Mouse (Mus musculus) megakaryocyte, embryonic 14.5 days (primary cell): Measurements from ENCODE around the gene Rpl19. TPM values are rescaled to one million over a fixed set of nuclear protein-coding genes. Genes with fewer than 3 reads are reported as not detected.

Source experiments
- H3K27me3 ChIP-seq: replicated peaks from 2 replicates; pipeline ENCODE3; 2012; ENCODE audit warnings: inconsistent platforms
- H3K36me3 ChIP-seq: replicated peaks from 2 replicates; pipeline ENCODE3; 2012; ENCODE audit warnings: low read length, inconsistent platforms, mixed read lengths
- H3K4me1 ChIP-seq: 2 replicates; pipeline ENCODE4 v1.6.1; 2012; ENCODE audit warnings: inconsistent platforms
- H3K4me3 ChIP-seq: replicated peaks from 2 replicates; pipeline ENCODE3; 2012; ENCODE audit warnings: moderate library complexity, mild to moderate bottlenecking, inconsistent platforms
- H3K9me3 ChIP-seq: 2 replicates; pipeline ENCODE4 v1.6.1; 2012; ENCODE audit warnings: inconsistent platforms
- FLI1 ChIP-seq: IDR thresholded peaks from 2 replicates; pipeline ENCODE4 v1.6.1; 2012; ENCODE audit warnings: low read length, inconsistent platforms, mixed read lengths
- GATA1 ChIP-seq: IDR thresholded peaks from 3 replicates; pipeline ENCODE4 v1.6.1; 2012; ENCODE audit warnings: mixed read lengths, low read length, inconsistent platforms, borderline replicate concordance
- polyA plus RNA-seq: library from polyadenylated mRNA; stranded (reverse); fragments of >175 nt; gene quantifications from 2 replicates; pipeline ENCODE4 v1.2.3, GENCODE M21; 2012; ENCODE audit warnings: low replicate concordance; ENCODE audit not compliant: insufficient read depth

The Rpl19 gene
- polyA plus RNA-seq, 1 experiment: 2,598 TPM

DNA sequence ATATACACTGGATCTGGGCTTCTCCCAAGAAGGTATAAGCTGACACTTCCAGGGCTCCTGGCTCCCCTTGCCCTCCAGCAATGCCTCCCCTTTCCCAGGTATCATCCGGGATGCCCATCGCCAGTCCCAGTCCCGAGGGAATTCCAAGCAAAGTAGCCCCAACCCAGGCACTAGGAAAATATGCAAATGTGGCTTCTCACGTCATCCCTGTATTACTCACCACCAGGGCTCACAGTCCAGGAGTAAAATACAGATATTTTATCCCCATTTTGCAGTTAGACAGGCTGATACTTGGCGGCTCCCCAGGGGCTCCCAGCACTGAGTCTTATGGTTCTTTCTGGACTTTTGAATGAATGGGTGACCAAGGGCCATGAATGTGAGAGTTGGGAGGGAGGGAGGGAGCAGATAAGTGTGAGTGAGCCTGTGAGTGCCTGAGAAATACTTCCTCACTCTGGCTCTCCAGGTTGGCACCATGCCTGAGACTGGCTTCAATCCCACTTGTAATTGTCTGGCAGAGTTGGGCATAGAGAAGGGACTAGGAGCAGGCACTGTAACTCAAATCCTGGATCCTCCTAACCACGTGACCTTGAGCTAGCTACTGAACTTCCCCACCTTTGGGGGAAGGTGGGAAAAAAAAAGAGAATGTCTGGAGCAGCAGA is 35.5 kb downstream of the Rpl19 start:
- Histone ChIP-seq H3K36me3 (no peaks in the 10 kb centered on the region), H3K4me3 (no peak overlapping the region), H3K9me3 (peaks cover 9% of the 10 kb centered on the region; the same call in 1 of the 2 replicates), H3K4me1 (peaks cover 3% of the 10 kb centered on the region; the same call in 1 of the 2 replicates), H3K27me3 (peaks cover 70% of the 10 kb centered on the region)
- TF ChIP-seq FLI1 (no peak), GATA1 (no peak)

DNA sequence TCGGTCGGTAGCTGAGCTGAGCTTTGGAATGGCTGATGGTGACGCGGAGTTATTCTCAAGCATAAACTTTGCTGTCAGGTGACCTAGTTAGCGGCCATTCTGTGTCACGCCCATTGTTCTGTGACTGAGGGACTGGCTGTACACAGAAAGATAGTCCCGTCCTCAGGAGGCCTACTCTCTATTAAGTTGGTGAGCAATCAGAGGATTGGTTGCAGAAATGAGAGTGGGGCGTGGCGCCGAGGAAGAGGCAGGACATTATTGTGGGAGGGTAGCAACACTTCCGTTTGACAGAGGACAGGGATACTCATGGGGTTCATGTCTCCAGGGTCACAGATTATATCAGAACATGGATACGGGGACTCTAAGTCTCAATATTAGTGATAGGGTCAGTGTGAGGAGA is 39.7 kb downstream of the Rpl19 start:
- Histone ChIP-seq H3K4me1 (no peaks in the 10 kb centered on the region), H3K36me3 (no peaks in the 10 kb centered on the region), H3K9me3 (peaks cover 13% of the 10 kb centered on the region; the same call in 1 of the 2 replicates), H3K4me3 (no peak overlapping the region), H3K27me3 (peaks cover 34% of the 10 kb centered on the region)
- TF ChIP-seq FLI1 (no peak), GATA1 (no peak)

- Histone ChIP-seq H3K27me3 (peaks cover 25% of the 10 kb centered on the region), H3K9me3 (peaks cover 20% of the 10 kb centered on the region), H3K36me3 (no peaks in the 10 kb centered on the region), H3K4me3 (no peak overlapping the region), H3K4me1 (no peaks in the 10 kb centered on the region)
- no peak for TF ChIP-seq GATA1
- no peak for TF ChIP-seq FLI1
These were observed 40.7 kb downstream of the Rpl19 start for GRCm38 (mm10) chr11:98067255-98067654.

- Histone ChIP-seq H3K4me1 (peaks cover 11% of the 10 kb centered on the region), H3K36me3 (no peaks in the 10 kb centered on the region), H3K9me3 (peaks cover 18% of the 10 kb centered on the region), H3K4me3 (no peak overlapping the region), H3K27me3 (peaks cover 18% of the 10 kb centered on the region)
- TF ChIP-seq GATA1: no peak
- TF ChIP-seq FLI1: no peak
These were observed 46.9 kb downstream of the Rpl19 start for GRCm38 (mm10) chr11:98073442-98073841.

GRCm38 (mm10) chr11:98075195-98075808 is 48.8 kb downstream of the Rpl19 start:
- no peaks in the 10 kb centered on the region for H3K36me3 ChIP-seq
- peak overlapping the region; percentile 42 for H3K4me3 ChIP-seq
- peaks cover 16% of the 10 kb centered on the region for H3K4me1 ChIP-seq
- TF ChIP-seq GATA1 (no peak), FLI1 (no peak)
- peaks cover 20% of the 10 kb centered on the region for H3K27me3 ChIP-seq
- H3K9me3 ChIP-seq: peaks cover 18% of the 10 kb centered on the region

- TF ChIP-seq GATA1 (no peak), FLI1 (no peak)
- peaks cover 13% of the 10 kb centered on the region for H3K9me3 ChIP-seq
- H3K4me1 ChIP-seq: peaks cover 16% of the 10 kb centered on the region
- H3K27me3 ChIP-seq: peaks cover 20% of the 10 kb centered on the region
- H3K36me3 ChIP-seq: peaks cover 8% of the 10 kb centered on the region
- no peak overlapping the region for H3K4me3 ChIP-seq
These were observed 50.6 kb downstream of the Rpl19 start for GRCm38 (mm10) chr11:98077086-98077485.

Other genes starting within 250 kb of the Rpl19 start
- gene Rpl23, start 244.3 kb upstream of the Rpl19 start, polyA plus RNA-seq: 25.9 and 294 TPM in 2 replicates
- gene Lasp1, start 227.7 kb upstream of the Rpl19 start, polyA plus RNA-seq: 51.2 and 77.7 TPM in 2 replicates
- gene B230217C12Rik, start 185.9 kb upstream of the Rpl19 start, polyA plus RNA-seq: 1.7 TPM in 1 of 2 replicates, not detected in the other
- gene Fbxo47, start 142.6 kb upstream of the Rpl19 start, polyA plus RNA-seq: not detected in 2 replicates
- gene Plxdc1, start 40.3 kb upstream of the Rpl19 start, polyA plus RNA-seq: 1.6 TPM in 1 of 2 replicates, not detected in the other
- gene Arl5c, start 30.5 kb upstream of the Rpl19 start, polyA plus RNA-seq: 9.1 TPM in 1 of 2 replicates, not detected in the other
- gene Cacnb1, start 3.7 kb upstream of the Rpl19 start, polyA plus RNA-seq: 1.4 and 2.8 TPM in 2 replicates
- gene Stac2, start 26.8 kb downstream of the Rpl19 start, polyA plus RNA-seq: 1.5 TPM in 1 of 2 replicates, not detected in the other
- gene Fbxl20, start 123.7 kb downstream of the Rpl19 start, polyA plus RNA-seq: 4.7 and 7.1 TPM in 2 replicates
- 6.4 and 8.2 TPM in 2 replicates for gene Med1, start 166.6 kb downstream of the Rpl19 start, polyA plus RNA-seq
- 5.5 and 6.0 TPM in 2 replicates for gene Cdk12, start 176.3 kb downstream of the Rpl19 start, polyA plus RNA-seq